Mouse (Mus musculus) retina, adult 2 months (tissue): ENCODE results near the gene Kcnh3.

Source experiments
- DNase-seq: peaks from one replicate; pipeline ENCODE4 v3.0.0-alpha.2; 2012; ENCODE audit warnings: low read depth, low spot score

Gene Kcnh3

DNA sequence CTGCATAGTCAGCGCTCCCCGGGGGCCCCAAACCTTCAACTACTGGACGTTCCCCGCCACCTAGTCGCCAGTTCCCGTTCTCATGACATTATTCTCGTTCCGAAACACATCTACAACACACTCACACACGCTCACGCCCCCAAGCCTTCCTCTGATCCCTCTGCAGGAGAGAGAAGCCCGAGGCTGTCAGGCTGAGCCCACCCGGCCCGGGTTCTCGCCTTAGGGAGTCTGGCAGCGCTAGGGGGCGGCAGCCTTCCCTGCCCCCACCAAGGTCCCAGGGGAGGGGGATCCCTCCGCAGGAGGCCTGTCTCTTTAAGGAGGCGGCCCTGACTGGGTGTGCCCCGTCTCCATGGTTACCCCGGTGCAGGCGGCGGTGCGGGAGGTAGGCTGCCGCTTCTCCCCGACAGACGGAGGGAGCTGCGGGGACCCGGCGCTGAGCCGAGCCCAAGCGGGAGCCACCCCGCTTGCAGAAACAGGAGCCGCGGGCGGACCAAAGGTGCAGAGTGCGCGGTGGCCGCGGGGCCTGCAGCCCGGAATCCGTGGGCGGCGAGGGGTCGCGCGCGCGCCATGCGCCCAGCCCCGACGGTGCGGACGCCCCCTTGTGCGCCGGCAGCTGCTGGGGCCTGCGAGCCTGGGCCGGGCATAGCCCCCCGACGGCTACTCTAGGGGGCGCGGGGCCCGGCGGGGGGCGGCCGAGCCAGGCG, at the start of gene Kcnh3:
TSS of gene Kcnh3 (plus strand) at position 654 of the 704 bp plus-strand sequence.
- no peak for DNase-seq

DNA sequence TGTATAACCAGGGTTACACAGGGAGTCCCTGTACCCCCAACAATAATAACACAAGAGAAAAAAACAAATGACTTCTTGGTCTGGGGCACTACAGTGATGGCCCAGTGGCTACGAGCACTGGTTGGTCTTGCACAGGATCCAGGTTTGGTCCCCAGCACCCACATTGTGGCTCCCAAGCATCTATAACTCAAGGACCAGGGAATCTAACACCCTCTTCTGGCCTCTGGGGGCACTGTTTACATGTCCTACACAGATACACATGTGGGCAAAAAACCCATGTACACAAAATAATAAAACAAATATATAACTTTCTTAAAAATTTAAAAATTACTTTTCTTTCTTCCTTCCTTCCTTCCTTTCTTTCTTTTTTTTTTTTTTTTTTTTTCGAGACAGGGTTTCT, 45.0 kb upstream of the Kcnh3 start:
- DNase-seq = no peak

GRCm38 (mm10) chr15:99184217-99184914, 40.3 kb upstream of the Kcnh3 start:
- DNase-seq = no peak

DNA sequence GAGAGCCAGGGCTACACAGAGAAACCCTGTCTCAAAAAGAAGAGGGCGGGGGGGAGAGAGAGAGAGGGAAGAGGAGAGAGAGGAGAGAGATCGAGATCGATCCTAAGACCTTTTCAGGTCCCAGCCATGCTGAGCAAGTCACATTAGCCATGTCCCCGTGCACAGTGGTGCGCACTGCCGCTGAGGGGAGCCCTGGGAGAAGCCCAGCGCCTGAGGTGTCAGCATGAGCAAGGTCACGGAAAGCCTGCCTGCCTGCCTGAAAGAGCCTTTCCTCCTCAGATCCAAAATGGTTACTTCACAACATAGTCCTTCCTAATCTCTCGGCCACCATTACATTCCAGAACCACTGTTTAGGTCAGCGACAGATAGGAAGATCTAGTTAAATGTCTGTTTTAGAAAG, 30.3 kb upstream of the Kcnh3 start:
- no peak for DNase-seq

DNA sequence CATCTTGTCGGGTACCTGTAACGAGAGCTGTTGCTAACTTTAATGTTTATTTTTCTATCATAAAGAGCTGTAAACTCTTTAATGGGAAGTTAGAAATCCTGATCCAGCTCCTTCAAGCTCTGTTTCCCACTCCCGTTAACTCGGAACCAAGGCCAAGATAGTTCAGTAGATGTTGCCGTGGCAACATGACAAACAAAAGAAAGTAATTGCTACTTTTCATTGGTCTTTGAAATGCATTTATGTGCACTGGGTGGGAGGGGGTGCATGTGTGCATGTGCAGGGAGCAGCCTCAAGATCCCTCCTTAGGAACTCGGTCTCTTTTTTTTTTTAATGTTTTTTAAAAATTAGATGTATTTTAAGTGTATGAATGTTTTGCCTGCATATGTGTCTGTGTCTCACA, 29.6 kb upstream of the Kcnh3 start:
- no peak for DNase-seq

- no peak for DNase-seq
Measured at GRCm38 (mm10) chr15:99198761-99199160, 25.9 kb upstream of the Kcnh3 start.

DNA sequence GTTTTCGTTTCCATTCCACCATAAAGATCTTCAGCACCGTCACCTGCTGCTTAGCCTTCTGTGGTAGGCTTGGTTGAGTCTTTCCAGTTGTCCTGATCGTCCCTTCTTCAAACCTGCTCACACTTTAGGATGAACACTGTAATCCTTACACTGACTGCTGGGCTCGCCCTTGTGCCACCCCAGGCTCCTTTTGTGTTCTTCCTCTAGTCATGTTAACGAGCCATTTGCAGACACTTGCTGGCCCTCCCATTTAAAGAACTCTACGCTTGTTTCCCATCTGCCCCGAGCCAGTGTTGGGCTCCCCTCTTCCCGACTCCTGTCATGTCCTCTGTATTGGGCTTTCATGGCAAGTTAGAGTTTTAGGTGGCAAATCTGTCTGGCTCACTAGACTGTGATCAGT, 18.7 kb upstream of the Kcnh3 start:
- DNase-seq = no peak

DNA sequence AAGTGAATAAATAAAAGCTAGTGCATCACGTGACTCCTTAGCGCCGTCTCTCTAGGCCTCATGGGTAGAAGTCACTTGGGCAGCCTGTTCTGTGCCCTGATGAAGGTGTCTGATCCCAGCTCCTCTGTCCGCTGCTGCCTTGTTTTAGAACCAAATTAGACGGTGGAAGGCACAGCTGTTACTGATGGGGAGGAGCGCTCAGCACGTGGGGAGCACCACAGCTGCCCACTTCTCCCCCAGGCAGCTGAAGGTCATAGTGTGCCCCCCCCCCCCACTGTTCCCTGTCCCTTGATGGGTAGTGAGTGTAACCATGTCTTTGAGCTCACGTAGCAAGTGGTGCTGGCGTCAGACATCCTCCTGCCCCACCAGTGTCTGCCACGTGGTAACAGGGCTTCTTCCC, 11.5 kb upstream of the Kcnh3 start:
- no peak for DNase-seq

- DNase-seq = no peak
Measured at GRCm38 (mm10) chr15:99214941-99215340, 9.7 kb upstream of the Kcnh3 start.

DNA sequence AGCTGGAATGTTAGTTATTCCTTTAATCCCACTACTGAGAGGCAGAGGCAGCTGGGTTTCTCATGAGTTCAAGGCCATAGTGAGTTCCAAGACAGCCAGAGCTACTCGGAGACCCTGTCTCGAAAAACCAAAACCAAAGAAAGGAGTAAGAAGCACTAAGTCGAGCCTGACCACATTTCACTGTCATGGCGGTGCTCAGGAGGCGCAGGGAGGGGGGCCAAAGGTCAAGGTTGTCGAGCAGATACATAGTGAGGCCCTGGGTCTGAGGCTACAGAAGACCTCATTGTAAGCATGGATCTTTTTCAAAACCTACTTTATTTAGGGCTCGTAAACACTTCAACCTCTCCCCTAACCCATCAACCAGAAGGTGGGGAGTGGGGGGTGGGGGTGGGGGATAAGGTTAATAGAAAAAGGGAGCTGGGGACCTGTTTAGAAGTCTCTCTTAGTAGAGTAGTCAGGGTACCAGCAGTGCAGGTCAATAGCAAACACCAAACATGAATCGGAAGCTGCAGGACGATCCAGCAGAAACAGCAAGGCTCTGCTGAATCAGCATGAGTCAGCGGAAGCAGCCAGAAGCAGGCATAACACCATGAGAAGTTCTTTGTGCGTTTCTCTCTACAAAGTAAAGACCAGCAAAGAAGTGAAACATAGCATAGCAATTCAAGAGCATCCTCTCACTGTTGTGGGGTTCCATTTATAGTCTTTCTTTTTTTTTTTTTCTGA, 8.8 kb upstream of the Kcnh3 start:
- no peak for DNase-seq

DNA sequence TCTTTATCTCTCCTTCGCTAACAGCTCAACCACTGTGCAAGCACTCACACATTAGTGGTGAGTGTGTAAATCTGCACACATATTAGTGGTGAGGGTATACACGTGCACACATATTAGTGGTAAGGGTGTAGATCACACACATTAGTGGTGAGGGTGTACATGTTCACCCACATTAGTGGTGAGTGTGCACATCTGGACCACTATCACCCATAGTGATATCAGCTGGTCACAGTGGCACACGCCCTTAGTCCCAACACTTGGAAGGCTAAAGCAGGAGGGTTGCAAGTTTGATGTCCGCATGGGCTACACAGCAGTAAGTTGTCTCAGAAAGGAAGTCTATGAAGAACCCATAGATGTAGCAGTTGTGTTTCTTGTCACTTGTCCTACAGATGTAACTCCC, 7.0 kb upstream of the Kcnh3 start:
- DNase-seq = no peak

DNA sequence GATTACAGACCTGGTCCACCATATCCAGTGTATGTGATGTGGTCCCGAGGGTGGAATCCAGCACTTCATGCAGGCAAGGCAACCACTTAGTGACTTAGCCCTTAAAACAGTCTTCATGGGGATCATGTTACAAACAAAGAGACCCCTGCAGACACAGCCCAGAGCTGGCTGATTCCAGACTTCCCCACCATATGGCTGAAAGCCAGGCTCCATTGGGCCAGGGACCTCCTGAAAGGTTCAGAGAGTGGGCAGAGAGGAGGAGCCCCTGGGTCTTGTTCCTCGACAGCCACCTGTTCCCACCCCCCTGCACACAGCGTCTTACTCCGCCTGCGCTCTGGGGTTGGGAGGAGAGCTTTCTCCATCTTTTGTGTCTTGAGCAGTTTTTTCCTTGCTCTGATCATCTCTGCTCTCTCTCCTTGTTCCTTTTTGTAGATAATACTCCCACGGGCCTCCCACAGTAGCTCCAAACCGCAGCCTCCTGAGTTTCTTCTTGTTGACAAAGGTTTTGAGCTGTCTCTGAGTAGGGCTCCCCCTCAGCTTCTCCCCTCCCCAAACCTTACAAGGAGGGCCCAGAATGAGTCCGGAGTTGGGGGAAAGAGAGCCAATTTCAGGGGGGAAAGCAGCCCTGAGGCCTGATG, 3.2 kb upstream of the Kcnh3 start:
- no peak for DNase-seq

- no peak for DNase-seq
Measured at GRCm38 (mm10) chr15:99222794-99223584, 1.7 kb upstream of the Kcnh3 start.

- DNase-seq = no peak
Measured at GRCm38 (mm10) chr15:99223585-99224207, 965 bp upstream of the Kcnh3 start.

DNA sequence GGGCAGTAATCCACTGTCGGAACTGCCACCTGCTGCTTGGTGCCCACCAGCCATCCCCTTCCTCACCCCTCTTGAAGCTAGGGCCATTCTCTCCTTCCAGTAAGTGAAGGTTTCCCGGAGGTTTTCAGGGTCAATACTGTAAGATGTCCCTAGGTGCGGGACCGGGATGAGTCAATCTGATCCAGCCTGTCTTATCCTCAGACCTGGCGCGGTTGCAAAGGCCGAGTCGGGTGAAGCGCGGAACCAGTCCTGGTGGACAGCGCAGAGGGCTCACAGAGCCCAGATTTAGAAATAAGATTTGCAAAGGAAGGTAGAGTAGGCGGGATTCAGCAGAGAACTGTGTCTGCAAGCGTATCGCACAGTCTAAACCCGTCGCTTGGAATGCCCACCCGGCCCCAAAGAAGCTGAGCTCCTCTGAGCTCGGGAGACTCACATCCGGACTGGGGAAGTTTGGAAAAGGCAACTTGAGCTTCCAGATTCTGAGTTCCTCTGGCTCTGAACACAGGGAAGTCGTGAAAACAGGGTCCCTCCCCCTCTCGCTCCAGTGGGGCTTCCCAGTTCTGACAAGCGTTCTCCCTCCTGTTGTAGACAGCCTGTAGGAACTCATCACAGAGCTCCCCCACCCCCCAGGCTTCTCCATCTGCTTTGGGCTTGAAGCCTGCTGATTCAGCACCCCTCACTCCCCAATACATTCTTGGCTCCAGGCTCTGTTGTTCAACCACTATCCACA, 585 bp downstream of the Kcnh3 start:
- DNase-seq = no peak

DNA sequence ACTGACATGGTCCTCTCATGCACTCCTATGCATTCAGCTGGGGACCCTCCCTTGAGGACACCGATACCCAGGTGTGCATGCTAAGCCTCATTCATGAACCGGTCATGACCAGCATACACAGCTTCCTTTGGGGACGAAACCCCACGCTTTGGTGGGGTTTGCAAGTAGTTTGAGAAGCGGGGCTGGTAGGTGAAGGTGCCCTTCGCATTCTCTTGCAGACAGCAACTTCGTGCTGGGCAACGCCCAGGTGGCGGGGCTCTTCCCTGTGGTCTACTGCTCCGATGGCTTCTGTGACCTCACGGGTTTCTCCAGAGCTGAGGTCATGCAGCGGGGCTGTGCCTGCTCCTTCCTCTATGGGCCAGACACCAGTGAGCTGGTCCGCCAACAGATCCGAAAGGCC, 1.4 kb downstream of the Kcnh3 start:
- DNase-seq = no peak

- DNase-seq = no peak
Measured at GRCm38 (mm10) chr15:99231998-99232397, 7.3 kb downstream of the Kcnh3 start.

GRCm38 (mm10) chr15:99233719-99234118, 9.1 kb downstream of the Kcnh3 start:
- no peak for DNase-seq

DNA sequence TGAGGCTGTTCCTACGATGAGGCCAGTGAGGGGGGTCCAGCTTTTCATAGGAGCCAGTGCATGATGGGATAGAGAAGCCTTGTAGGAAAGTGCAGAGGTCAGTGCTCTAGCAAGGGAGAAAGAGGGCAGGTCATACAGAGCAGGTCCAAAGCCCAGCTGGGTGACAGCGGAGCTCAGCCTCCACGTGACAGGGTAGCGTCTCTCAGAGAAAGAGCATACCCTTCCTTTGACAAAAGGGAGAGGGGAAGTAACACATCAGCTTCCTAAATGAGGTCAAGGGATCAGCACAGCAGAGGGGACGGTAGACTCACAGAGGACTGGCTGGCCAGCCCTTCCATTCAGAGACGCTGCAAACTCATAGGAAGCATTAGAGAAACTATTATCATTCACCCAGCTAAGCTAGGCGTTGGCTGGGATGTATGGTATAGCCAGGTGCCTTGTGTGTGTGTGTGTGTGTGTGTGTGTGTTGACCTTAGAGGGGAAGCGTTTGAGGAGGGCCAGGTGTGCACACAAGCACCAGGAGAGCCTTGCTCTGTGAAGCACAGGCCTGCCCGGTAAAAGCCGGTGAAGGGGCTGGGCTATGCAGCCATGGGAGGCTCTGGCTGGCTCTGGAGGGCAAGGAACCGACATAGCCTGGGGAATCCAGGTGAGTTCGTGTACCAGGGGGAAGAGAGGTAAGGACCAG, 9.8 kb downstream of the Kcnh3 start:
- no peak for DNase-seq

DNA sequence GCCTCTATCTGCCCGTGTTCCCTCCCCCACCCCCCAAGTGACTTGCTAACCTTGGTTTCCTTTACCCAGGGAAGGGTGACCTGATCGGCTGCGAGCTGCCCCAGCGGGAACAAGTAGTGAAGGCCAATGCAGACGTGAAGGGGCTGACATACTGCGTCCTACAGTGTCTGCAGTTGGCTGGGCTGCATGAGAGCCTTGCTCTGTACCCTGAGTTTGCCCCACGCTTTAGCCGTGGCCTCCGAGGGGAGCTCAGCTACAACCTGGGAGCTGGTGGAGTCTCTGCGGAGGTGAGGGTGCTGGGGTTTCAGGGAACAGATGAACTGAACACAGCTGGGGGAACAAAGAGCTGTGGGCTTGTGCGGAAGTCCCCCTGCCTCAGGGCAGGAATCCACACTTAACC, 13.3 kb downstream of the Kcnh3 start:
- DNase-seq = no peak
